Mouse (Mus musculus) embryonic facial prominence, embryonic 15.5 days (tissue): ENCODE measurements around the gene Siah3. TPM values are rescaled to one million over a fixed set of nuclear protein-coding genes. Genes with fewer than 3 reads are reported as not detected.
A peak's percentile ranks its signal among the peaks of the same experiment; 100 is the strongest.
"Not testable (repeated sequence)": the region's sequence is repeated elsewhere in the genome, so short reads cannot be mapped to it uniquely, and the experiment has no call there.

Experiments
- ATAC-seq: fragments of 200-750 bp; cut with Nextera tagmentation; 2 replicates; pipeline ENCODE4 v1.8.0; 2017; ENCODE audit warnings: low read depth, moderate TSS enrichment; ENCODE audit not compliant: insufficient number of reproducible peaks, low FRiP score, low TSS enrichment
- H3K27ac ChIP-seq: fragments of 300-500 bp; sonication (generic); replicated peaks from 2 replicates; pipeline ENCODE4 v1.5.1; 2015; ENCODE audit warnings: mild to moderate bottlenecking, inconsistent platforms
- H3K27me3 ChIP-seq: fragments of 300-500 bp; sonication (generic); 2 replicates; pipeline ENCODE4 v1.6.1; 2015; ENCODE audit warnings: inconsistent platforms
- H3K36me3 ChIP-seq: fragments of 300-500 bp; sonication (generic); 2 replicates; pipeline ENCODE4 v1.6.1; 2015; ENCODE audit warnings: mild to moderate bottlenecking, inconsistent platforms
- H3K4me1 ChIP-seq: fragments of 300-500 bp; sonication (generic); 2 replicates; pipeline ENCODE4 v1.6.1; 2015; ENCODE audit warnings: inconsistent platforms
- H3K4me2 ChIP-seq: fragments of 300-500 bp; sonication (generic); replicated peaks from 2 replicates; pipeline ENCODE4 v1.6.1; 2015; ENCODE audit warnings: mild to moderate bottlenecking, inconsistent platforms
- H3K4me3 ChIP-seq: fragments of 300-500 bp; sonication (generic); replicated peaks from 2 replicates; pipeline ENCODE4 v1.5.1; 2015; ENCODE audit warnings: mild to moderate bottlenecking, inconsistent platforms
- H3K9ac ChIP-seq: fragments of 300-500 bp; sonication (generic); 2 replicates; pipeline ENCODE4 v1.6.1; 2015; ENCODE audit warnings: inconsistent platforms
- H3K9me3 ChIP-seq: fragments of 300-500 bp; sonication (generic); replicated peaks from 2 replicates; pipeline ENCODE4 v1.6.1; 2016; ENCODE audit warnings: inconsistent platforms
- WGBS: fragments of 180-500 bp; shearing (Covaris S2); methylation state at CpG from one replicate; pipeline ENCODE4 v1.1.7; 2015; 5-methylcytosine and 5-hydroxymethylcytosine counted together
- polyA plus RNA-seq: library from polyadenylated mRNA; unstranded; fragments of >200 nt; fragmentation: Nextera tagmentation; extraction: Ambion mirVana; gene quantifications from 2 replicates; pipeline ENCODE4 v1.2.1, GENCODE M21; 2015

Gene Siah3
- polyA plus RNA-seq, 1 experiment from 2014 or later: 0.63 TPM

DNA sequence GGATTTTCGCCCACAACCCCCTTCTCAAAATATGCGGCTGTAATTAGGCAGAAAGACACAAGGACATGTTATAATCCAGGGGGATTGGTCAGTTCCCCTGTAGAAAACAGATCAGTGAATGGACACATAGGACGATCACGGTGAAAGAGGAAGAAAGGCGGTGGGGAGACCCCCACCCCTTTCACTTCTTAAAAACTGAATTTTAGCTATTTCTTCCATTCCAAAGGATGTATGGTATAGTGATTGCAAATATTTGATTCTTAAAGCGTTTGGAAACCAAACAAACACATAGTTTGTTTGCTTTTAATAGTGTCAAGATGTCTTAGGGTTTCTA is 9.9 kb upstream of the Siah3 start:
- no peak overlapping the region for H3K9ac ChIP-seq
- no peaks in the 10 kb centered on the region for H3K36me3 ChIP-seq
- peak overlapping the region; percentile 34 for H3K4me3 ChIP-seq
- 0 out of 2 replicates have a peak overlapping the region, but pooled peaks have one; percentile 39 for H3K27ac ChIP-seq
- no peaks in the 10 kb centered on the region for H3K27me3 ChIP-seq
- ATAC-seq: no peak
- peaks cover 9% of the 10 kb centered on the region; the same call in 1 of the 2 replicates for H3K4me1 ChIP-seq
- H3K4me2 ChIP-seq: peak overlapping the region; percentile 54
- 23% methylated on average over 6 of the region's 6 CpGs for WGBS
- H3K9me3 ChIP-seq: no peaks in the 10 kb centered on the region

DNA sequence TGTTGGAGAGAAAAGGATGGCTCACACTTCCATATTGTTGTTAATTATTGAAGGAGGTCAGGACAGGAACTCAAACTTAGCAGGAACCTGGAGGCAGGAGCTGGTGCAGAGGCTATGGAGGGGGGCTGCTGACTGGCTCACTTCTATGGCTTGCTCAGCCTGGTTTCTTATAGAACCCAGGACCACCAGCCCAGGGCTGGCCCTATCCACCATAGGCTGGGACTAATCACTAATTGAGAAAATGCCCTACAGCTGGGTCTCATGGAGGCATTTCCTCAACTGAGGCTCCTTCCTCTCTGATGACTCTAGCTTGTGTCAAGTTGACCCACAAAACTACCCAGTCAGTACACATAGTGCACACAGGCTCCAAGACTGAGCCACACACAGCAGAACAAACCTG is 9.5 kb upstream of the Siah3 start:
- not testable (repeated sequence) for H3K4me3 ChIP-seq, H3K27me3 ChIP-seq, ATAC-seq, H3K9ac ChIP-seq, H3K27ac ChIP-seq, H3K9me3 ChIP-seq, H3K36me3 ChIP-seq, H3K4me1 ChIP-seq
- 0 out of 2 replicates have a peak overlapping the region, but pooled peaks have one; percentile 54 for H3K4me2 ChIP-seq

GRCm38 (mm10) chr14:75453906-75454305 is 1.9 kb upstream of the Siah3 start:
- Histone ChIP-seq H3K9me3 (no peaks in the 10 kb centered on the region), H3K9ac (no peak overlapping the region), H3K27me3 (peaks cover 5% of the 10 kb centered on the region; the same call in 1 of the 2 replicates), H3K36me3 (no peaks in the 10 kb centered on the region), H3K4me1 (peaks cover 21% of the 10 kb centered on the region), H3K4me2 (no peak overlapping the region), H3K27ac (no peak overlapping the region), H3K4me3 (no peak overlapping the region)
- 95% methylated on average over 4 of the region's 4 CpGs for WGBS
- no peak for ATAC-seq

- Histone ChIP-seq H3K9ac (no peak overlapping the region), H3K4me2 (no peak overlapping the region), H3K4me3 (no peak overlapping the region), H3K4me1 (peaks cover 21% of the 10 kb centered on the region), H3K27me3 (peaks cover 5% of the 10 kb centered on the region; the same call in 1 of the 2 replicates), H3K9me3 (no peaks in the 10 kb centered on the region), H3K27ac (no peak overlapping the region), H3K36me3 (no peaks in the 10 kb centered on the region)
- 6% methylated on average over 4 of the region's 4 CpGs for WGBS
- no peak for ATAC-seq
These were observed 1.1 kb upstream of the Siah3 start for GRCm38 (mm10) chr14:75454716-75455115.

DNA sequence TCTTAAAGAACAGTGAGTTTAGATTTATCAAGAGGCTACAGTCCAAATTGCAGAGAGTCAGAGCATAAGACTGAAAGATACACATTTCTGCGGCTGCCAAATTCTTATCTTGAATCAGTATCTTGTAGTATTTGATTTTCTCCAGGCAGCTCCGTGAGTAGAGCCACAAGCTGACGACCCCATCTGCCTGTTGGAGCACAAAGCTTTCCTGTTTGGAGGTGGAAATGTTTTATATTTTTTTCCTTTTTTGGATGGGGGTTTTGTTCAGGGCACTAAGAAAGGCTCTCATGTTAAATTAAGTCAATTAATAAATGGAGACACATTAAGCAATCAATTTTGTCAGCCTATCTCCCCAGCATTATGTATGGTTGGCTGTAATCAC is 430 bp upstream of the Siah3 start:
- H3K27ac ChIP-seq: no peak overlapping the region
- peaks cover 5% of the 10 kb centered on the region; the same call in 1 of the 2 replicates for H3K27me3 ChIP-seq
- ATAC-seq: no peak
- H3K9ac ChIP-seq: no peak overlapping the region
- peaks cover 21% of the 10 kb centered on the region for H3K4me1 ChIP-seq
- 0 out of 2 replicates have a peak overlapping the region, but pooled peaks have one; percentile 38 for H3K4me3 ChIP-seq
- WGBS: 19% methylated on average over 3 of the region's 3 CpGs
- no peaks in the 10 kb centered on the region for H3K9me3 ChIP-seq
- no peak overlapping the region for H3K4me2 ChIP-seq
- no peaks in the 10 kb centered on the region for H3K36me3 ChIP-seq

GRCm38 (mm10) chr14:75456489-75457220 is 873 bp downstream of the Siah3 start:
- Histone ChIP-seq H3K4me1 (peaks cover 21% of the 10 kb centered on the region), H3K36me3 (no peaks in the 10 kb centered on the region), H3K9ac (no peak overlapping the region), H3K4me2 (peak overlapping the region; percentile 64), H3K9me3 (no peaks in the 10 kb centered on the region), H3K27me3 (peaks cover 5% of the 10 kb centered on the region; the same call in 1 of the 2 replicates), H3K27ac (no peak overlapping the region), H3K4me3 (peak overlapping the region; percentile 38)
- no peak for ATAC-seq
- 3% methylated on average over 13 of the region's 13 CpGs for WGBS

DNA sequence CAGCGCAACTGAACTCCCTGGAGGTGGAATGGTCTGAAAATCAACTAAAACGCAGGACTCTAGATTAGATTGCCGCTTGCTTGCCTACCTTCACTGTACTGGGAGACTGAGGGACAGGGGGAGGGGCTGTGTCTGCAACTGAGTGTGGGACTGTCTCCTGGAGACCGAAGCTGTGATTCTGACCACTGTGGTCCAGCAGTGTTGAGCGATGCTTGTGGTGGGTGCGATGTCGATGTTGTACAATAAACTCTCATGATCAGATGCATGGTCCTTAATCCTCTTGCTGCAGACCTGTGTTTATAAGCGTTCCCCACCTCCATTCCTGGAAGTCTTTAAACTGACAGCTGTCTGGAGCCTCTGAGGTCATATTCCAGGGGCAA is 1.4 kb downstream of the Siah3 start:
- H3K9ac ChIP-seq: no peak overlapping the region
- WGBS: 24% methylated on average over 8 of the region's 8 CpGs
- peaks cover 5% of the 10 kb centered on the region; the same call in 1 of the 2 replicates for H3K27me3 ChIP-seq
- H3K27ac ChIP-seq: no peak overlapping the region
- no peaks in the 10 kb centered on the region for H3K36me3 ChIP-seq
- ATAC-seq: no peak
- H3K4me2 ChIP-seq: peak overlapping the region; percentile 64
- peak overlapping the region; percentile 38 for H3K4me3 ChIP-seq
- H3K4me1 ChIP-seq: peaks cover 21% of the 10 kb centered on the region
- H3K9me3 ChIP-seq: no peaks in the 10 kb centered on the region

GRCm38 (mm10) chr14:75459431-75459830 is 3.6 kb downstream of the Siah3 start:
- no peak overlapping the region for H3K4me2 ChIP-seq
- H3K9ac ChIP-seq: no peak overlapping the region
- H3K27ac ChIP-seq: no peak overlapping the region
- H3K27me3 ChIP-seq: peaks cover 5% of the 10 kb centered on the region; the same call in 1 of the 2 replicates
- no peak overlapping the region for H3K4me3 ChIP-seq
- no peak for ATAC-seq
- H3K36me3 ChIP-seq: no peaks in the 10 kb centered on the region
- 62% methylated on average over 10 of the region's 10 CpGs for WGBS
- H3K4me1 ChIP-seq: peaks cover 21% of the 10 kb centered on the region
- no peaks in the 10 kb centered on the region for H3K9me3 ChIP-seq

GRCm38 (mm10) chr14:75459991-75460390 is 4.2 kb downstream of the Siah3 start:
- peaks cover 5% of the 10 kb centered on the region; the same call in 1 of the 2 replicates for H3K27me3 ChIP-seq
- WGBS: 22% methylated on average over 3 of the region's 3 CpGs
- ATAC-seq: no peak

GRCm38 (mm10) chr14:75460436-75460835 is 4.7 kb downstream of the Siah3 start:
- Histone ChIP-seq H3K4me3 (no peak overlapping the region), H3K27ac (no peak overlapping the region), H3K4me1 (peaks cover 21% of the 10 kb centered on the region), H3K4me2 (no peak overlapping the region), H3K9ac (no peak overlapping the region), H3K27me3 (peaks cover 3% of the 10 kb centered on the region; the same call in 1 of the 2 replicates), H3K9me3 (no peaks in the 10 kb centered on the region), H3K36me3 (no peaks in the 10 kb centered on the region)
- no peak for ATAC-seq
- 30% methylated on average over 3 of the region's 3 CpGs for WGBS

More at GRCm38 (mm10) chr14:75459991-75460390, 4.2 kb downstream of the Siah3 start:
- peaks cover 21% of the 10 kb centered on the region for H3K4me1 ChIP-seq
- H3K9me3 ChIP-seq: no peaks in the 10 kb centered on the region
- no peak overlapping the region for H3K4me3 ChIP-seq
- H3K36me3 ChIP-seq: no peaks in the 10 kb centered on the region
- H3K4me2 ChIP-seq: no peak overlapping the region
- H3K27ac ChIP-seq: no peak overlapping the region
- H3K9ac ChIP-seq: no peak overlapping the region

GRCm38 (mm10) chr14:75461770-75462169 is 6.0 kb downstream of the Siah3 start:
- ATAC-seq: no peak
- no peak overlapping the region for H3K4me3 ChIP-seq
- 86% methylated on average over 4 of the region's 4 CpGs for WGBS

GRCm38 (mm10) chr14:75463171-75463570 is 7.4 kb downstream of the Siah3 start:
- H3K27ac ChIP-seq: no peak overlapping the region
- H3K4me2 ChIP-seq: no peak overlapping the region
- 63% methylated on average over 4 of the region's 4 CpGs for WGBS
- no peaks in the 10 kb centered on the region for H3K9me3 ChIP-seq
- no peak overlapping the region for H3K4me3 ChIP-seq
- H3K4me1 ChIP-seq: no peaks in the 10 kb centered on the region
- ATAC-seq: no peak
- H3K9ac ChIP-seq: no peak overlapping the region
- H3K27me3 ChIP-seq: no peaks in the 10 kb centered on the region
- no peaks in the 10 kb centered on the region for H3K36me3 ChIP-seq

More at GRCm38 (mm10) chr14:75461770-75462169, 6.0 kb downstream of the Siah3 start:
- H3K9me3 ChIP-seq: no peaks in the 10 kb centered on the region
- no peak overlapping the region for H3K4me2 ChIP-seq
- H3K4me1 ChIP-seq: peaks cover 12% of the 10 kb centered on the region
- H3K9ac ChIP-seq: no peak overlapping the region
- H3K27ac ChIP-seq: no peak overlapping the region
- H3K36me3 ChIP-seq: no peaks in the 10 kb centered on the region
- H3K27me3 ChIP-seq: no peaks in the 10 kb centered on the region
